Mouse (Mus musculus) liver, adult 2 months (tissue): ENCODE measurements around the gene Ldb1.

Source experiments
- CTCF ChIP-seq: fragments of 200-500 bp; IDR thresholded peaks from 2 replicates; pipeline ENCODE4 v1.5.1; 2011; ENCODE audit warnings: low read depth, low read length, control low read depth
- POLR2A ChIP-seq: fragments of 200-500 bp; IDR thresholded peaks from 2 replicates; pipeline ENCODE4 v1.6.1; 2011; ENCODE audit warnings: low read length, control low read depth; ENCODE audit not compliant: insufficient read depth; ENCODE audit errors: extremely low read depth

- TF ChIP-seq CTCF (no peak), POLR2A (no peak)
These were observed 6.8 kb downstream of the Ldb1 start for GRCm38 (mm10) chr19:46037925-46038850.
